Mouse (Mus musculus) adrenal gland, postnatal 4 days (tissue): ENCODE measurements around the gene Ermap. TPM values are rescaled to one million over a fixed set of nuclear protein-coding genes. Genes with fewer than 3 reads are reported as not detected.

Experiments
- DNase-seq, 2 experiments: peaks; one replicate each; pipeline ENCODE4 v3.0.0; 2021 to 2022; ENCODE audit warnings: low spot score in 2 of 2, mixed read lengths in 2 of 2
- total RNA-seq, 2 experiments: library from RNA; stranded (reverse); gene quantifications; 2 replicates each; pipeline ENCODE4 v1.2.3; 2021

Ermap gene
- total RNA-seq, 2 experiments from 2014 or later, result 6.9 to 13.1 TPM

- DNase-seq, result no peak
Measured at GRCm38 (mm10) chr4:119188060-119188785, 1.6 kb downstream of the Ermap start.

GRCm38 (mm10) chr4:119185771-119186170, 4.0 kb downstream of the Ermap start:
- DNase-seq, result no peak

- DNase-seq, result no peak
Measured at GRCm38 (mm10) chr4:119183525-119183924, 6.3 kb downstream of the Ermap start.

DNA sequence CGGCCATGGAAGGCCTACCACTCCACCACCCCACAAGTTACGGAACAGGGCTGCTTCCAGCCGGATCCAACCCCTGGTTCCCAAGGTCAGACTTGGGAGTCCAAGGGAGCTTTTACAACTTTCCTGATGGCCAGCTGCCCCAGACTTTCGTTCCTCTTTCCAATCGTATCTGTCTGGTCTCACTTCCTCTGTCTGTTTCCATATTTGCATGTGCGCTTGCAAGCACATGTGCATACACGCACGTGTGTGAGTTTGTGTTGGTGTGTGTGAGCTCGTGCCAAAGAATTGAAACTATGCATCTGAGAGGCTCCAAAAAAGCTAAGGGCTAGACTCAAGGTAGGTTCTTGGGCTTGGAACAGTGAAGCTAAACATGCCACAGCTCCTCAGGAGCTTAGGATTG, 8.4 kb downstream of the Ermap start:
- no peak for DNase-seq

GRCm38 (mm10) chr4:119180133-119180707, 9.6 kb downstream of the Ermap start:
- DNase-seq, result no peak

DNA sequence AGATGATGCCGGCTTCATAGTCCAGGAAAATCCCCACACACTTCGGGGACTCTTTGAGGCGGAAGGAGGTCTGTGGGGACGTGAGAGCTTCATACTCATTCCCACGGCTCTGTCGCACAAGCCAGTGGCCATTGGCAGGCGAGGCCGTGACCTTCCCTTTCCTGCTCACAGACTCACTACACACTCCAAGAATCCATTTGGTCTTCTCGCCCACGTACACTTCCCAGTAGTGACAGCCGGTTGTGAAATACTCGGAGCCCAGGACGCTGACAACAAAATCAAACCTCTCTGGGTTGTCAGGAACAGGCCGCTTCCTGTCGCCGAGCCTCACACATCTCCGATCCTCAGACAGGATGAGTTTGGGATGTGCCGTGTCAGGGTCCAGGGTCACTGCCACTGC, 11.5 kb downstream of the Ermap start:
- DNase-seq, result no peak

DNA sequence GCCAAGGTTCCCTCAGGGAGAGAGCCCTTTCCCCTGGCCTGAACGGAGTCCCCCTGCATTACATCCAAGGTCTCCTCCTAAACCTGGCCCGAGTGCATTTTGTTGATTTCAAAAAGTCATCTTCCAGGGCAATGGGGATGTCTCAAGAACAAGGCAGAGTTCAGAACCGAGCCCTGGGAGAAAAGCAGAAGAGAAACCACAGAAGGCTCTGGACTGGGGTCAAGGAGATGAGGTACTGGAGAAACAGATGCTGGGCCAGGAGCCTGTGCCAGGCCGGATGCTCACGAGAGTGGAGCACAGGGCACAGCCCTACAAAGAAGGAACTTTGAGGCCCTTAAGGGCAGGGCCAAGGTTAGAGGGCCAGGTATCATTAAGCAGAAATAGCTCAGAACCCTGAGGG, 12.1 kb downstream of the Ermap start:
- no peak for DNase-seq

DNA sequence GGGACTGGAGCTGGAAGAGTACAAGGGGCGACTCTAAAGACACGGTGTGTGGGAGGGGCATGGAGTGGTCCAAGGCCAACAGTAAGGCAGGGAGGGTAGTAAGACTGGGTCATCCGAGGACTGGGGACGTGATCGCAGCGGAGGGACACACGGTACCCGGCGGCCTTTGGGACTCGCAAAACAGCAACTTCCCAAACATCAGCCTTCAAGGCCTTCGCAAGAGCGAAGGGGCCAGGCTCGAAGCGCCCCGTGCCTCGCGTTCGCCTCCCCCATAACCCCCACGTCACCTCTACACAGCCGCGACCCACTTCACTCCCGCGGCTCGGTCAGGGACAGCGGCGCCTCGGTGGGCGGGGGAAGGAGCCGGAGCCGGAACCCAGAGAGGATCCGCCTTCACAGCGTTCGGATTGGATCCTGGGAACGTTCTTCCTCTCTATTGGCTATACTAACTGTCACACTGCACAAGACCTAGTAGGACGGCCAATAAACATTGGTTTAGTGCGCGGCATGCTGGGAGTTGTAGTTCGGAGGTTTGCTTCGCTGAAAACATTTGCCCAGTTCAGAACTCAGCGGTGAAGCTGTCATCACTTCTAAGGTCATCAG, 15.9 kb downstream of the Ermap start, which contains the start of gene Zfp691:
Gene Zfp691, minus strand, starts transcription at position 345 of the 603 bp plus-strand sequence.
- DNase-seq, result peak; percentile 64 to 81

GRCm38 (mm10) chr4:119172919-119173650, 16.7 kb downstream of the Ermap start:
- no peak for DNase-seq

- peak in 1 of 2 experiments; percentile 61 for DNase-seq
Measured at GRCm38 (mm10) chr4:119167663-119168062, 22.1 kb downstream of the Ermap start.

DNA sequence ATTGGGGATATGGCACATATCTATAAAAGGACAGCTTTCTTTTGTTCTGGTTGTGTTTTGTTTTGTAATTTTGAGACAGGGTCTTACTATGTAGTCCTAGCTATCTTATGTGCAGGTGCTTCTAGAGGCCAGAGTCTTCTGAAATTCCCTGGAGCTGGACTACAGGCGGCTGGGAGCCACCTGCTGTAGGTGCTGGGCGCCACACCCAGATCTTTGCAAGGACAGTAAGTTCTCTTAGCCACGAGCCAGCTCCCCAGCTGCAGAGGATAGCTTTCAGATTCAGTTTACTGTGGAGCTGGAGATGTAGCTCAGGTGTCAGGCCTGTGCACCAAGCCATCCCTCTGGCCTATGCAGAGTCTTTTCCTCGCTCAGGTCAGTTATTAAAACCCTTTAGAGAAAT, 22.7 kb downstream of the Ermap start:
- no peak for DNase-seq

DNA sequence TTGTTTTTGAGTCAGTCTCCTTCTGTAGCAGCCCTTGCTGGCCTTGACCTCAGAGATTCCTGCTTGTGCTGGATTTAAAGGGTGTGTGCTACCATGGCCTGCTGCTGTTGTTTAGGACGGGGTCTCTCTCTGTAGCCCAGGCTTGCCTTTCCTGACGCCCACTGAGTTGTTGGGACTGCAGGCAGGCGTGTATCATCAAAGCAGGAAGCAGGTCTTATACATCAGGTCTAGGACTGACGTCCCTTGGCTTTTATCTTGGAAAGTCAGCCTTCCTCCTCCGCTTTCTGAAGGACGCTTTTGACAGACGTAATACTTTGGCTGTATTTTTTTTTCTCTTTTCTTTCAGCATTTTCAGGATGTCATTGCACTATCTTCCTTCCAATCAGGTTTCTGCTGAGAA, 23.9 kb downstream of the Ermap start:
- no peak for DNase-seq

DNA sequence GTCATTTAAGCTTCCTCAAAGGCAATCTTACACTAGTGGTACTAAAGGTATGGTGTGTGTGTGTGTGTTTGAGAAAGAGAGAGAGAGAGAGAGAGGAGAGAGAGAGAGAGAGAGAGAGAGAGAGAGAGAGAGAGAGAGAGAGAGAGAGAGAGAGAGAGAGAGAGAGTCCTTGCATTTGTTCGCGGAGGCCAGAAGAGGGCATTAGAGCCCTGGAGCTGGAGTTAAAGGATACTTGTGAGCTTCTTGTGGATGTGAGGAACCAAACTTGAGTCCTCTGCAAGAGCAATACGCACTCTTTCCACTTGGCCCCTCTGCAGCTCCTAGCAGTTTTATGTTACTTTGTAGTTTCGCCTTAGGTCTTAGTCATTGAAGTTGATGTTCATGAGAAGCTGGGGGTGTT, 26.8 kb downstream of the Ermap start:
- no peak for DNase-seq

GRCm38 (mm10) chr4:119161358-119161757, 28.5 kb downstream of the Ermap start:
- no peak for DNase-seq

DNA sequence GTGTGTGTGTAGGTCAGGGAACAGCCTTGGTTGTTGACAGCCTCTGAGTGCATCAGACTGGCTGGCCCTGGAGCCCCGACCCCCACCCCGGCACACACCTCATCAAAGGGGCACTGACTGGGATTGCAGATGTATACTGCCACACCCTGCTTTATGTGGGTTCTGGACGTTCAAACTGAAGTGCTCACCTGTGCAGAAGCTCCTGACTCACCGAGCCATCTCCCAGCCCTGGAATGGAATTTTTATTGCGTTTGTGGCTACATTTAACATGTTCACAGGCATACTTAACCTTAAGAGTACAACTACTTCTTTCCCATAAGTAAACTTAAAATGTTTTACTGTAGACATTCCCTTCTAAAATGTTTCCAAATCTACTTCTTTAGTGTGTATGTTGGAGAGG, 31.9 kb downstream of the Ermap start:
- no peak for DNase-seq

DNA sequence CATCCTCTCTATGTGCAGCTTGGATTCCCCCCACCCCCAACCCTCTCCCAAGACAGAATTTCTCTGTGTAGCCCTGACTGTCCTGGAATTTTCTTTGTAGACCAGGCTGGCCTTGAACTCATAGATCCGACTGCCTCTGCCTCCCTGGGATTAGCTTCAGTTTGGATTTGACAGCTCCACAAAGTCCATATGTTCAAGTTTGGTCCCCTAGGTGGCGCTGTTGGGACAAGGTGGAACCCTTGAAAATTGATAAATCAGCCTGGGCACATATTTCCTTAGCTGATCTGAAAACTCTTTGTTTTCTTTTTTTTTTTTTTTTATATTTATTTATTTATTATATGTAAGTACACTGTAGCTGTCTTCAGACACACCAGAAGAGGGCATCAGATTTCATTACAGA, 32.6 kb downstream of the Ermap start:
- peak in 1 of 2 experiments; percentile 52 for DNase-seq

- DNase-seq, result no peak
Measured at GRCm38 (mm10) chr4:119148741-119149140, 41.1 kb downstream of the Ermap start.

GRCm38 (mm10) chr4:119147347-119147746, 42.5 kb downstream of the Ermap start:
- DNase-seq, result no peak

DNA sequence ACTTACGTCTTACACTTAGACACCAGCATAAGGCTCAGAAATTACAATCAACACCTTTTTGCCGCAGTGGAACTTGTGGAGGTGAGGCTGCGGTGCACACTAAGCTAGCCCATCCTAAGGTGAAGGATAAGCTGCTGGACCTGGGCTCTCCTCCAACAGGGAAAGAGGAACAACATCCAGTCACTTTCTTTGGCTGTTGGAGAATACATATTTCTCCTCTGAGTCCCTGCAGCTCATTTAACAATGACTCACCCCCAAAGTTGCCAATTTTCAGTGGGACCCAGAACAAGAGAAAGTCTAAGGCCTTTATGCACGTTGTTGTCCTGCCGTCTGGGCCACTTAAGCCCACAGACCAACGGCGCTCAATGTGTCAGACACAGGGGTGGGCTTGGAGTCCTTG, 43.0 kb downstream of the Ermap start:
- DNase-seq, result no peak

GRCm38 (mm10) chr4:119142230-119142871, 47.5 kb downstream of the Ermap start:
- DNase-seq, result peak in 1 of 2 experiments; percentile 41

DNA sequence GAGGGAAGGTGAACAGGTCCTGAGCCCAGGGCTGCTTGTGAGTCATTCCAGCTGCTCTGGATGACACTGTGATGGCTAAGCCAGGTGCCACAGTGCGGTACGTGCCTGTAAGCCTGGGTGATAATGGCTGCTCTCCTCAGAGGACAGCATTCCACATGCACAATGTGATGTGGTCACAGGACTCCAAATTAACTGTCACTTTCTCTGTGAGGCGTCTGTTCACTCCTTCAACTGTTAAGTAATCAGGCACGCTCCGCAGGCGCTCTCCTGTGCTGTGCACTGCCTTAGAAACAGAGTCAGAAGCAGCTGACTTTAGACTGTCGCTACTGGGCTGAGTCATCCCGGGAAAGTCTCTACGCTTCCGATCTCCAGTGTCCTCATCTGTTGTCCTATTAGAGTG, 48.6 kb downstream of the Ermap start:
- no peak for DNase-seq
